Mouse (Mus musculus) limb, embryonic 14.5 days (tissue): Measurements from ENCODE around the gene Phf1. TPM values are rescaled to one million over a fixed set of nuclear protein-coding genes. Genes with fewer than 3 reads are reported as not detected.
A peak's percentile ranks its signal among the peaks of the same experiment; 100 is the strongest.

Experiments used
- ATAC-seq: fragments of 200-750 bp; cut with Nextera tagmentation; 2 replicates; pipeline ENCODE4 v1.8.0; 2017; ENCODE audit warnings: low read depth, moderate number of reproducible peaks, moderate TSS enrichment; ENCODE audit not compliant: low FRiP score
- DNase-seq: peaks from one replicate; pipeline ENCODE4 v3.0.0-alpha.2; 2015; ENCODE audit warnings: low spot score
- H3K27ac ChIP-seq: fragments of 300-500 bp; sonication (generic); replicated peaks from 2 replicates; pipeline ENCODE4 v1.5.1; 2014; ENCODE audit warnings: low read depth, mild to moderate bottlenecking, low read length, moderate library complexity, mixed read lengths
- H3K27me3 ChIP-seq: fragments of 300-500 bp; sonication (generic); 2 replicates; pipeline ENCODE4 v1.6.1; 2014; ENCODE audit warnings: low read length, mixed read lengths; ENCODE audit not compliant: control insufficient read depth, insufficient read depth
- H3K36me3 ChIP-seq: fragments of 300-500 bp; sonication (generic); 2 replicates; pipeline ENCODE4 v1.6.1; 2014; ENCODE audit warnings: mild to moderate bottlenecking, low read length, moderate library complexity, mixed read lengths; ENCODE audit not compliant: control insufficient read depth, insufficient read depth
- H3K4me1 ChIP-seq: fragments of 300-500 bp; sonication (generic); 2 replicates; pipeline ENCODE4 v1.6.1; 2014; ENCODE audit warnings: antibody characterized with exemption, low read length, mixed read lengths; ENCODE audit not compliant: control insufficient read depth, insufficient read depth
- H3K4me2 ChIP-seq: fragments of 300-500 bp; sonication (generic); replicated peaks from 2 replicates; pipeline ENCODE4 v1.6.1; 2014; ENCODE audit warnings: low read depth, mild to moderate bottlenecking, low read length, moderate library complexity; ENCODE audit not compliant: severe bottlenecking
- H3K4me3 ChIP-seq: fragments of 300-500 bp; sonication (generic); replicated peaks from 2 replicates; pipeline ENCODE4 v1.5.1; 2014; ENCODE audit warnings: low read length
- H3K9ac ChIP-seq: fragments of 300-500 bp; sonication (generic); 2 replicates; pipeline ENCODE4 v1.6.1; 2014; ENCODE audit warnings: mild to moderate bottlenecking, low read depth, low read length, moderate library complexity; ENCODE audit not compliant: severe bottlenecking
- H3K9me3 ChIP-seq: fragments of 300-500 bp; sonication (generic); 2 replicates; pipeline ENCODE4 v1.6.1; 2016; ENCODE audit warnings: low read length; ENCODE audit not compliant: control insufficient read depth
- POLR2A ChIP-seq: fragments of 200-500 bp; IDR thresholded peaks from 2 replicates; pipeline ENCODE4 v1.8.0; 2012; ENCODE audit warnings: inconsistent platforms, mild to moderate bottlenecking, moderate library complexity, borderline replicate concordance; ENCODE audit not compliant: insufficient read depth, insufficient read length; ENCODE audit errors: extremely low read depth
- WGBS: fragments of 180-500 bp; shearing (Covaris S2); extraction: QIAGEN DNeasy Blood & Tissue Kit; methylation state at CpG from one replicate; pipeline ENCODE4 v1.1.7; 2014; 5-methylcytosine and 5-hydroxymethylcytosine counted together
- polyA plus RNA-seq, 2 experiments: library from polyadenylated mRNA; depleted of rRNA in 1 of 2; stranded (reverse) in 1 of 2; unstranded in 1 of 2; fragments of >200 nt; fragmentation: Nextera tagmentation in 1 of 2; extraction: Ambion mirVana in 1 of 2; gene quantifications; 2 replicates each; pipeline versions ENCODE4 v1.2.1 to v1.2.3; 2012 to 2014

The Phf1 gene
- polyA plus RNA-seq, 2 experiments: 12.8 to 56.6 TPM

DNA sequence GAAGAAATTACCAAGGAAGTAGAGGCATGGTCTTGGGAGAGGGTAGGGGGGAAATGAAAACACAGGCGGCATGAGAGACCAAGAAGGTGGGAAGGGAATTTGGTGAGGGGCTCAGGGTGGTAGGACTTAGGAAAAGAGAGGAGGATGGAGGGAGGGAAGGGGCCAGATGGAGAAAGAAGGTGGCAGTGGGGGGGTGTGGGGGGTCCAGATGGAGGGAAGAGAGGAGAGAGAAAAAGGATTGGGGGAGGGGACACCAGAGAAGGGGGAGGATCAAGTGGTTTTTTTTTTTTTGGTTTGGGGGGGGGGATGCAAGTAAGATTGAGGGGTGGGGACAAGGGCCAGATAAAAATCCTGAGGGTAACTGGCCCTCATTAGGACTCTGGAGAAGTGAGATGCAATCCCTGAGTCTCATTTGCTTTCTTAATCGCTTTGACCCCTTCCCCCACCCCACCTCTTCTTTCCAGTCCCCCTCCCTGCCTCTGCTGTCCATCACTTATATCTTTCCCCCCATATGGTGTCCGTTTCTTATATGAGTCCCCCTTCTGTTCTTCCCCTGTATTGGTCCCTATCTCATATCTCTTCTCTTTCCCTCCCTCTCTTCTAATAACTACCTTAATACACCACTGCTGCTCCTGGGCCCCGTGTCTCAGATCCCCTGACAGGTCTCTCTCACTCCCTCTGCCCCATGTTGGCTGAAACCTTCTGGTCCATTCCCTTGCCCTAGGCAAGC lies 9.2 kb downstream of the Phf1 start:
- 18% methylated on average over 4 of the region's 4 CpGs for WGBS
- Histone ChIP-seq H3K4me1 (peaks cover 49% of the 10 kb centered on the region), H3K4me3 (peak overlapping the region; percentile 50)

DNA sequence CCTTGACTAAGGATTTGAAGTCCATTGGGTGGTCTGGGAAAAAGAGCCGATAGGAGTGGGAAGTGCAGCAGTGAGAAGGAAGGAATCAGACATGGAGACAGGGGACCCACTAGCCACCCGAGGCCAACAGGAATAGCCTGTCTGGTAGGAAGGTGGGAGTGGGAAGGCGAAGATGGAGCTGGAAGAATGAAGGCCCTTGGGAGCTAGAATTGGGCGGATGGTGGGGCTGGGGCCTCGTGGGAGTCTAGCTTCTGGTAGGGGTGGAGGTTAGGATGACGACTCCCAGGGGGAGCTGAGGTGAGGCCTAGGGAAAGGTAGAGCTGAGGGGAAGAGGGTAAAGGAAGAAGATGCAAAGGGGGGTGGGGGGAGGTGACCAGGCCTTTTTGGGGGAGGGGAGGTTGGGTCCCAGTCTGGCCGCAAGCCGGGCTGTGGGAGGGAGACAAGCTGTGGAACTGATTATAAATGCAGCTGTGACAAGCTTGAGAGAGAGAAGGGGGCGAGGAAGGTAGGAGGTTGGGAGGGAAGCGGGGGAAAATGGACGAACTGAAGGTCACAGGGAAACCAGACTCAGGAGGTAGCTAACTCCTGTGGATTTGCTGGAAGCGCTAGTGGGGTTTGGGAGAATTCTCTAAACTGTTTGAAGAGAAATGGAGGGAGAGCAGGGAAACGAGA lies 13.1 kb downstream of the Phf1 start:
- H3K4me3 ChIP-seq: peak overlapping the region; percentile 43
- peak overlapping the region; percentile 91 for H3K4me2 ChIP-seq
- no peaks in the 10 kb centered on the region for H3K9me3 ChIP-seq
- ATAC-seq: no peak
- no peaks in the 10 kb centered on the region for H3K36me3 ChIP-seq
- peak overlapping the region; percentile 74 for H3K27ac ChIP-seq
- H3K4me1 ChIP-seq: peaks cover 57% of the 10 kb centered on the region
- no peaks in the 10 kb centered on the region for H3K27me3 ChIP-seq
- no peak for DNase-seq
- peak overlapping the region; percentile 58 for H3K9ac ChIP-seq
- 23% methylated on average over 13 of the region's 13 CpGs for WGBS
- TF ChIP-seq POLR2A: no peak

More for the DNA sequence above, 9.2 kb downstream of the Phf1 start:
- no peaks in the 10 kb centered on the region for H3K27me3 ChIP-seq
- peak overlapping the region; percentile 73 for H3K27ac ChIP-seq
- peak overlapping the region; percentile 62 for H3K9ac ChIP-seq
- peaks cover 6% of the 10 kb centered on the region for H3K36me3 ChIP-seq
- TF ChIP-seq POLR2A: no peak
- DNase-seq (no peak), ATAC-seq (no peak)
- no peaks in the 10 kb centered on the region for H3K9me3 ChIP-seq
- peak overlapping the region; percentile 58 for H3K4me2 ChIP-seq

DNA sequence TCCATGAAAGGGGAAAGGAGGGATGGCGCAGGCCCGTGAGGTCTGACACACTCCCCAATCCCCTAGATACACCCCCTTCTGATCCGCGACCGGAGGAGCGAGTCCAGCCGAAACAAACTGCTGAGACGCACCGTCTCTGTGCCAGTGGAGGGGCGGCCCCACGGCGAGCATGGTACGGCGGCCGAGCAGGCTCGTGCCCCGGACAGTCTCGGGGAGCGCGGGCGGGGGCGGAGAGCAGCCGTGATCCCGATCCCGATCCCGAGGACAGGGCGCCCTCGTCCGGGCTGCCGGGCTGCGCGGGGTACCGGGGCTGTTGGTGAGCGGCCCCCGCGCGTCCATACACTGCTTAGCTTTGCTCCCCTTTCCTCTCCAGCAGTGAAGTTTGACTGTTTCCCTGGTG lies 13.7 kb downstream of the Phf1 start:
- Histone ChIP-seq H3K36me3 (no peaks in the 10 kb centered on the region), H3K27me3 (no peaks in the 10 kb centered on the region), H3K4me3 (peak overlapping the region; percentile 43), H3K4me2 (peak overlapping the region; percentile 91), H3K9ac (peak overlapping the region; percentile 58), H3K4me1 (peaks cover 60% of the 10 kb centered on the region), H3K9me3 (no peaks in the 10 kb centered on the region), H3K27ac (peak overlapping the region; percentile 74)
- TF ChIP-seq POLR2A: no peak
- DNase-seq (no peak), ATAC-seq (peak; percentile 12; the same call in 1 of the 2 replicates)
- 1% methylated on average over 35 of the region's 37 CpGs for WGBS

DNA sequence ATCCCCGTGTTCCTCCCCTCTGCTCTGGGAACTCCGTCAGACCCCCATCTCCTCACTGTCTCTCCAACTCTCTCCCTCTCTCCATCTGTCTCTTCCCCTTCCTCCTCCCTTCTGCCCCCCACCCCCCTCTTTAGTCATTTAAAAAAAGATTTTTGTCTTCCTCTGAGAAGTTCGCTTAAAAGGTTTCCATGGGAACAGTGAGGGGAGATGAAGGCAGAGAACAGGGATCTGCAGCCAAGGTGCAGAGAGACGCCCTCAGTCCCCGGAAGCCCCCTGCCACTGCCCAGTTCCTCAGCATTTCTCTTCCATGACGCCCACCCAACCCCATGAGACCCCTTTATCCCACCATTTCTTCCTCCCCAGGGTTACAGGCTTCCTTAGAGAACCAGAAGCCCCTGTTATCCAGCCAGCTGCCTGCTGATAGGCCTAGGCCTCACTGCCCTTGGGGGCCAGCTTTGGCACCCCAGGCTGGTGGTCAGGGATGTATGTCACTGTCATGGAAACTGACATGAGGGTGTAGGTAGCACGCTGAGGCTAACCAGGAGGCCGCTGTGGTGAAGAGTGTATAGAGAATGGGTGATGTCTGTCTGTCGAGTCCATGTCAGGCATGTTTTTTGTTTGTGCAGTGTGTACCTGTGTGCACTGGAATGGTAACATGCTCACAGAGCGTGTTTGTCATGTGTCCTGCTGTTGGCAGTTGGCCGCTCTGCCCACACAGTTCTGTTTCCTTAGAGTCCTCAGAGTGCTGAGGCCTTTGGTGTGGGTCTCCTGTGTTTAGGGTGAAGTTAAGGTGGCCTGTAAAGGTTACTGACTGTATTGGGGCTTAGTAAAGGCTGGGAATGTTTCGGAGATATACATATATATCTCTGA lies 14.6 kb downstream of the Phf1 start:
- ATAC-seq: no peak
- peaks cover 64% of the 10 kb centered on the region for H3K4me1 ChIP-seq
- 0 out of 2 replicates have a peak overlapping the region, but pooled peaks have one; percentile 58 for H3K9ac ChIP-seq

More for the DNA sequence above, 14.6 kb downstream of the Phf1 start:
- Histone ChIP-seq H3K4me2 (peak overlapping the region; percentile 91), H3K27ac (peak overlapping the region; percentile 74), H3K9me3 (no peaks in the 10 kb centered on the region), H3K4me3 (peak overlapping the region; percentile 43; the same call in 1 of the 2 replicates), H3K36me3 (no peaks in the 10 kb centered on the region), H3K27me3 (no peaks in the 10 kb centered on the region)
- WGBS: 50% methylated on average over 12 of the region's 12 CpGs
- TF ChIP-seq POLR2A: no peak
- no peak for DNase-seq
